16 mouse cellular contexts compared by ENCODE assay signal in genomic region chr8:124088092-124088613, GRCm38 (mm10).
A peak's percentile ranks its signal among the peaks of the same experiment; 100 is the strongest.
DNase-seq lines count a peak whose midpoint lies in the region; ATAC-seq and TF ChIP-seq lines count a peak whose summit lies in the region.
"Had no signal": no experiment of that assay in that cellular context is flagged by ENCODE, and none has a peak within 500 bp of the region (broad histone marks: within the 10 kb centered on the region; RNA-seq: fewer than 3 reads in every experiment).

No protein-coding gene starts in this region.

- no peaks in the 10 kb centered on the region for H3K27me3 ChIP-seq in midbrain, embryonic 10.5 days (ENCODE audit: low read depth, poor library complexity, severe bottlenecking)
- H3K27me3 ChIP-seq in midbrain, embryonic 13.5 days, result no peaks in the 10 kb centered on the region
- H3K27me3 ChIP-seq in limb, embryonic 15.5 days, result no peaks in the 10 kb centered on the region

- H3K9me3 ChIP-seq in midbrain, embryonic 10.5 days (replicated peaks), result no peaks in the 10 kb centered on the region
- no peaks in the 10 kb centered on the region for H3K9me3 ChIP-seq in midbrain, embryonic 13.5 days
- no peaks in the 10 kb centered on the region for H3K9me3 ChIP-seq in limb, embryonic 15.5 days

- H3K9ac ChIP-seq in midbrain, embryonic 13.5 days (replicated peaks), result no peak overlapping the region
- H3K9ac ChIP-seq in limb, embryonic 15.5 days, result no peak overlapping the region
- H3K9ac ChIP-seq: hindbrain, embryonic 14.5 days; liver, embryonic 14.5 days had no signal

- DNase-seq in midbrain, embryonic 10.5 days (ENCODE audit: low spot score), result no peak
- DNase-seq in WW6 (ENCODE audit: low read depth, low spot score), result peak; percentile 73
- DNase-seq in kidney, adult 8-10 months, result no peak
- DNase-seq in right cerebral cortex, adult 18-20 months, result no peak
- no peak for DNase-seq in left cerebral cortex, adult 2 months (ENCODE audit: extremely low spot score in 1 of 2, low spot score in 2 of 2)
- DNase-seq: cerebellum, postnatal 25 days; kidney, postnatal 25 days; left cerebral cortex, postnatal 4 days; thymus, adult 2 months had no signal

- TF ChIP-seq CTCF in left cerebral cortex, adult 2 months (IDR thresholded peaks at IDR 0.05), result no peak

- H3K4me1 ChIP-seq in midbrain, embryonic 10.5 days, result no peaks in the 10 kb centered on the region; the same call in 1 of the 2 replicates
- H3K4me1 ChIP-seq in midbrain, embryonic 13.5 days (replicated peaks), result peaks cover 5% of the 10 kb centered on the region; the same call in 1 of the 2 replicates
- peaks cover 4% of the 10 kb centered on the region; the same call in 1 of the 2 replicates for H3K4me1 ChIP-seq in limb, embryonic 15.5 days

- no peaks in the 10 kb centered on the region for H3K36me3 ChIP-seq in midbrain, embryonic 10.5 days
- H3K36me3 ChIP-seq in midbrain, embryonic 13.5 days, result no peaks in the 10 kb centered on the region
- H3K36me3 ChIP-seq in limb, embryonic 15.5 days, result no peaks in the 10 kb centered on the region

- ATAC-seq in midbrain, embryonic 13.5 days, result no peak
- no peak for ATAC-seq in limb, embryonic 15.5 days (ENCODE audit: insufficient number of reproducible peaks, low FRiP score, low TSS enrichment, low read depth)
- ATAC-seq: intestine, postnatal 0 days had no signal

- WGBS in midbrain, embryonic 10.5 days, result 43% methylated on average over 11 of the region's 11 CpGs
- 44% methylated on average over 11 of the region's 11 CpGs for WGBS in midbrain, embryonic 13.5 days
- 47% methylated on average over 11 of the region's 11 CpGs for WGBS in limb, embryonic 15.5 days

- H3K4me2 ChIP-seq in midbrain, embryonic 13.5 days (replicated peaks), result no peak overlapping the region
- no peak overlapping the region for H3K4me2 ChIP-seq in limb, embryonic 15.5 days
- H3K4me2 ChIP-seq: hindbrain, embryonic 14.5 days; midbrain, embryonic 11.5 days had no signal

- intact Hi-C loops in left cerebral cortex, adult 2 months (cut with DNase I), result no loop called here

- H3K27ac ChIP-seq in midbrain, embryonic 10.5 days (replicated peaks), result peak overlapping the region; percentile 39; the same call in 1 of the 2 replicates
- H3K27ac ChIP-seq in midbrain, embryonic 13.5 days, result no peak overlapping the region
- H3K27ac ChIP-seq in limb, embryonic 15.5 days, result peak overlapping the region; percentile 30; the same call in 1 of the 2 replicates
- H3K27ac ChIP-seq in left cerebral cortex, adult 2 months, result no peak overlapping the region
- H3K27ac ChIP-seq: hindbrain, embryonic 14.5 days; liver, embryonic 14.5 days had no signal

- H3K4me3 ChIP-seq in midbrain, embryonic 10.5 days, result no peak overlapping the region
- H3K4me3 ChIP-seq in midbrain, embryonic 13.5 days (replicated peaks), result no peak overlapping the region
- H3K4me3 ChIP-seq in limb, embryonic 15.5 days, result no peak overlapping the region
- H3K4me3 ChIP-seq in left cerebral cortex, adult 2 months, result no peak overlapping the region
- H3K4me3 ChIP-seq: myocyte had no signal

Comparison
In these comparisons a context has a peak if more than half of its experiments do, and no peak if none do; other contexts are left out.
1. H3K27ac ChIP-seq: peak in midbrain, embryonic 10.5 days (single experiment) and limb, embryonic 15.5 days (single experiment); none in midbrain, embryonic 13.5 days (single experiment) and left cerebral cortex, adult 2 months (single experiment).